Mouse (Mus musculus) erythroblast, embryonic 14.5 days (primary cell): Measurements from ENCODE around the gene Gm3238.

Experiments
- GATA1 ChIP-seq: IDR thresholded peaks from 2 replicates; pipeline ENCODE4 v1.6.1; 2012; ENCODE audit warnings: low read length, inconsistent platforms, mixed read lengths
- TAL1 ChIP-seq: IDR thresholded peaks from 3 replicates; pipeline ENCODE4 v1.6.1; 2012; ENCODE audit warnings: low read length, inconsistent platforms, mixed read lengths

- no peak for TF ChIP-seq TAL1
- no peak for TF ChIP-seq GATA1
These were observed 41.9 kb downstream of the Gm3238 start for GRCm38 (mm10) chr10:77729241-77729640.
